Mouse (Mus musculus) ovary, postnatal 14 days (tissue): ENCODE measurements around the gene Tmem150b.
A peak's percentile ranks its signal among the peaks of the same experiment; 100 is the strongest.

Source experiments
- DNase-seq: peaks from one replicate; pipeline ENCODE4 v3.0.0; 2022; ENCODE audit warnings: low spot score

Tmem150b gene

GRCm38 (mm10) chr7:4663179-4663578 is 61.9 kb downstream of the Tmem150b start:
- DNase-seq: no peak

- no peak for DNase-seq
These were observed 65.1 kb downstream of the Tmem150b start for GRCm38 (mm10) chr7:4659911-4660443.

GRCm38 (mm10) chr7:4658912-4659551 is 66.0 kb downstream of the Tmem150b start, which contains the start of gene Ppp6r1:
Gene Ppp6r1, minus strand, starts transcription at chr7:4659019.
- peak; percentile 91 for DNase-seq

GRCm38 (mm10) chr7:4658128-4658907 is 66.7 kb downstream of the Tmem150b start:
- DNase-seq: no peak

GRCm38 (mm10) chr7:4657521-4658127 is 67.4 kb downstream of the Tmem150b start:
- DNase-seq: no peak
